Mouse (Mus musculus) erythroblast, adult 5-6 weeks (primary cell): ENCODE results near the gene Med16. TPM values are rescaled to one million over a fixed set of nuclear protein-coding genes. Genes with fewer than 3 reads are reported as not detected.

ENCODE experiments used
- ATAC-seq: replicated peaks from 2 replicates; pipeline ENCODE4 v1.8.0; 2016; ENCODE audit warnings: moderate number of reproducible peaks, mild to moderate bottlenecking, moderate TSS enrichment, inconsistent platforms; ENCODE audit not compliant: poor library complexity, low FRiP score, severe bottlenecking
- total RNA-seq, 2 experiments: library from RNA; stranded (forward) in 1 of 2; stranded (reverse) in 1 of 2; fragments of 150-400 nt in 1 of 2; fragments of 200-764, 138-1000 nt in 1 of 2; gene quantifications; 2 replicates each; pipeline versions ENCODE4 v1.2.3 to v1.2.4; 2015 to 2017; ENCODE audit warnings: low replicate concordance in 2 of 2

Gene Med16
- total RNA-seq, 2 experiments from 2014 or later, result 9.1 to 11.3 TPM

DNA sequence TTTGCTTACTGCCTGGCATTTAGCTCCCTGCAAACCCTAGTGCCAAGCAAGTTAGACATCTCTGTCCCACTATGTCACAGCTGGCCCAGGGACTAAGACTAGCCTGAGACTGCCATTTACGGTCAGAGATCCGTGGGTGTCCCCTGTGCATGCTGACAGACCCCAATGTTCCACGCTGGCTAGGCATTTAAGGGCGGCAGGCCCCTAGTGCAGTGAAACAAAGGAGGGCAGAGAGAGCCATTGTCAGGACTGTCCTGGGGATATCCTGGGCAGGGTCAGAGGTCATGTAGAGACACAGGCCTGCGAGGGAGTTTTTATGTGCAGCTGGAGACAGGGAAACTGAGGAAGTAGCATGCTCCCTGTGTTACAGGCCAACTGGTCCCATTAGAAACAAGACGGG lies 25.1 kb upstream of the Med16 start:
- ATAC-seq, result no peak

DNA sequence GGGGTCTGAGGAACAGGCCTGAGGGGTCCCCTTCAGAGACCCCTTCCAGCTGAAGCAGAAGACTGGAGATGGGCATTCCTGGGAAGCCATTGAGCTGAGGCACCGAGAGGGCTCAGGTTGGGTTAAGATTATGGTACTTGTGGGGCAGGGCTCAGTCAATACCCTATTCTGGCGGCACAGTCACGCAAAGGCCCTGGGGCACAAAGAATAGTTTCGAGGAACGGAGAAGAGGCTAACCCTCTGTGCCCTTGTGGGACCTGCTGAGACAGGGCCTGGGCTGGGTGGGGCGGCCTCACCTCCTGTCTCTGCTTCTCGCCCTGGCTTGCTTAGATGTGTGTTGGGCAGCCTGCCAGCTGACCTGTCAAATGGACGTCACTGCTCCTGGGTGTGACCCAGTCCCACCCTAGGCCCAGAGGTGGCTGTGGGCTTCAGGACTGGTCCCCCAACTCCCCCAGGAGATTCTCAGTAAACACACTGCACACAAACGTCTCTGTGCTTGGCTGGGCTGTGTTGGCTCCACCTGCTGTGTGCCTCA lies 24.5 kb upstream of the Med16 start:
- ATAC-seq, result no peak

DNA sequence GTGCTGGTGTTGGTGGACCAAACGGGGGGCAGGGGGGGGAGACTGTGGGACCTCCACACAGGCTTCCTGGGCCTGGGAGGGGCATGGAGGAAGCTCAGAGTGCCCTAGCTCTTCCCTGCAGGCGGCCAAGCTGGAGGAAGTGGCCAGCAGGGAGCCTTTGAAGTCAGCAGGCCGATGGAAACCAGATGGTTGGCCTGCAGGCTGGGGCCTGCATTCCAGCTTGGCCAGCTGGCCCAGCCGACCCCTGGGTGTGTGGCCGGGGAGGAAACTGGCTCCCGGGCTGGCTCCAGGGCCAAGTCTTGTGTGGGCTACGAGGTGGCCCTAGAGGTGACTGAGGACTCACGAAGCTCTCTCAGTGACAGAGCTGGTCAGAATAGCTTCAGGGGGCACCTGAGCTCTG lies 24.0 kb upstream of the Med16 start:
- no peak for ATAC-seq

DNA sequence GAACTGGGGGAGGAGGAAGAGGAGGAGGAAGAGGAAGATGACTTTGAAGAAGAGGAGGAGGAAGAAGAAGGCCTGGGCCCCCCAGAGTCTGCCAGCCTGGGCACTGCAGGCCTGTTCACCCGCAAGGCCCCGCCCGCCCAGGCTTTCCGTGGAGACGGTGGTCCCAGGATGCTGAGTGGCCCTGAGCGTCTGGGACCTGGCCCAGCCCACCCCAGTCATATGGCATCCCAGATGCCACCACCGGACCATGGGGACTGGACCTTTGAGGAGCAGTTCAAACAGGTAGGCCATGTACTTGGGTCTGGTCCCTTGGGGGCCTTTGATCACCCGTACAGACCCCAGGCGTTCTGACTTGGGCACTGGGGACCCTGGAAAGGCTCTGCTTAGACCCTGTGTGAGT lies 23.1 kb upstream of the Med16 start:
- ATAC-seq, result no peak

DNA sequence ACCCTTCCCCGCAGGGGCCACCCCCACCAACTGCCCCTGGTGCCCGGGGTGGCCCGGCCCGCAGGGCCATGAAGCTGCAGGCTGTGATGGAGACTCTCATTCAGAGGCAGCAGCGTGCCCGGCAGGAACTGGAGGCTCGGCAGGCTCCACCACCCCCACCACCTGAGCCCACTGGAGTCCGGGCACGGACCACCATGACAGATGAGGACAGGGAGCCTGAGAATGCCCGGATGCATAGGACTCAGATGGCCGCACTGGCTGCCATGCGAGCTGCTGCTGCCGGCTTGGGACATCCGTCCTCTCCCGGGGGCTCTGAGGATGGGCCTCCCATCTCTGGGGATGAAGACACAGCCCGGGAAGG lies 22.1 kb upstream of the Med16 start:
- no peak for ATAC-seq

DNA sequence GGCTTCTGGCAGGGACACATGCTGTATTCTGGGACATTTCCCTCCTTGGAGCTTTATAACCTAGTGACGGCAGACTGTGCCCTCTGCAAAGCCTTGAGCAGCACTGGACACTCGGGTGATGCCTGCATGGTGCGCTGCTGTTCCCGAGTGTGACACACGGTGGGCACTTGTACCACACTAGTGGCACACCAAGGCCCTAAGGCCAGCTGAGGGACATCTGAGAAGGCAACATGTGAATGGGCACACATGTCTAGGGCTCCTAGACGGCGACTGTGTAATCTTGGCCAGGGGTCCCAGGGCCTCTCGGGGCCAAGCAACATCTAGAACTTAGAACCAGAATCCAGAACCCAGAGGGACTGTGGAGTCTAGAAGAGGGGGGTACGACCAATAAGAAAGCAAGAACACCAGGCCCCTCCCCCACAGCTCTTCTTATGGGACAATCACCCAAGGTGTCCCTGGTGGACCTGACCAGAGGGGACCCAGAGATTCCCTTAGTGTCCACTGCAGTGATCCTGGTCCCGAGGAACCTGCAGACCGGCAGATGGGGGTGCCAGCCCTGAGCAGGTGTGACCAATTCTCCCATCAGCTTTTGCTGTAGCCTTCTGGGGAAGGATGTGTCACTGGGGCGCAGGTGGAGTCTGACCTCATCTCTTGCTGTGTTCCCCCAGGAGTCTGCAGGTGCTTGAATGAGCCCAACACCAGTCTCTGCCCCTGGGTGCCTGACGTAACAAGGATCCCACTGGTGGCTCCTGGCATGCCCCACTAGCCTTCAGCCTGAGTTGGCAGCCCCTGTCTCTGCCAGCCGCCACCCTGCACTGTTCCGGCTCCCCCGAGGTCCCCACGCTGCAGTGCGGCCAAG lies 21.5 kb upstream of the Med16 start:
- no peak for ATAC-seq

DNA sequence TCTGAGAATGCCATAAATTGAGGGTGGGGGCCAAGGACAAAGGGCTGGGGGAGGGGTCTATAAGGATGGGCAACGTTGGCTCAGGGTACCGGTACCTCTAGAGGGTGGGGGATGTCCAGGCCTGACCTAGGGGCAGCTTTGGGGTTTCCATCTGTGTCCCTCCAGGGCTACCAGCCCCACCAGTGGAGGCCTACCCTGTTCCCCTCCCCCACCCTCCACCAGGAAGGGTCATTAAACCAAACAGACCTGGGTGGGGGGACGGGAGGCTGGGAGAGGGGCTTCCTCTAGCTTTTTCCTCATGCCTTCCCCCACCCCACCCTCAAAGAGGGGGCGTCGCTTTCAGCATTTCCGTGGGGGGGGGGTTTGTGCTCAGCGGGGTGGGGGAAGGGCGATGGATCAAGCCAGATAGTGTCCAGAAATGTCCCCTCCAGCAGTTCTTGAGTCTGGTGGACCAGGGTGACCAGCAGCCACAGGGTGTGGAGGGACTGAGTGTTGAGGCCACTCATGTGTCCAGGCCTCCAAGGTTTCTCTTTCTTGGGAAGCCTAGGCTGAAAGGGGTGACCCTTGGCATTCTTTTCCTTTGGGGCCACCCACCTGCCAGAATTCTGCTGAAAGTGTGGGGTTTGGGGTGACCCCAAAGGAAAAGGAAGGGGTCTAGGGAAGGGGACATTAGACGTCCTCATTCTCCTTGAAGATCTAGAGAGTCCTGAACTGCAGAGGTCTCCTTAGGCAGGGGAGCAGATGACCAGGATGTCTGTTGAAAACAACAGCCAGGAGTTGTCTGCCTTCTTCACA lies 20.4 kb upstream of the Med16 start:
- ATAC-seq, result no peak

DNA sequence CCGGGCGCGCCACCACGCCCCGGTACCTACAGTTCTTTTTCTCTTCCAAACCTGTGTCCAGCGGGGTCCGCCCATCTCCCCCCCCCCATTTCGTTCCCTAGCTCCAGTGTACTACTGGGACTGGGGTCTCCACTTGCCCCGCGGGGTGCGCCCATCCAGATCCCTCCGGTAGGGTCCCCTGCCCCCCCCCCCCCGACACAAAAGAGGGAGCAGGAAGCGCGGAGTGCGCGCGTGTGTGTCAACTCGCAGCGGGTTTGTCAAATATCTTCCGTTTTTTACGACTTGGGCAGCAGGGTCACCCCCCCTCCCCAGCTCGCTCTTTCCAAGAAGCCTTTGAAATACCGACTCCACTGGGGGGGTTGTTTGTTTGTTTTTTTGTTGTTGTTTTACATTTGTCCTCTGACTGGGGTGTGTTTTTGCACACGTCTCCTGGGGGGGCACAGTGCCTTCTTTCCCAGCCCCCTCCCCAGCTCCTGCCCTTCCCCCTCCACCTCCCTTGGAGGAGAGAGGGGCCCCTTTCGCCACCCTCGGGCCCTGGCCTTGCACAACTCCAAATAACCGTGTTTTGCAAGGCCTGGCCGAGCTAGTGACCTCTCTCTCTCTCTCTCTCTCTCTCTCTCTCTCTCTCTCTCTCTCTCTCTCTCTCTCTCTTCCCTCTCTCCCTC lies 19.4 kb upstream of the Med16 start:
- ATAC-seq, result no peak

DNA sequence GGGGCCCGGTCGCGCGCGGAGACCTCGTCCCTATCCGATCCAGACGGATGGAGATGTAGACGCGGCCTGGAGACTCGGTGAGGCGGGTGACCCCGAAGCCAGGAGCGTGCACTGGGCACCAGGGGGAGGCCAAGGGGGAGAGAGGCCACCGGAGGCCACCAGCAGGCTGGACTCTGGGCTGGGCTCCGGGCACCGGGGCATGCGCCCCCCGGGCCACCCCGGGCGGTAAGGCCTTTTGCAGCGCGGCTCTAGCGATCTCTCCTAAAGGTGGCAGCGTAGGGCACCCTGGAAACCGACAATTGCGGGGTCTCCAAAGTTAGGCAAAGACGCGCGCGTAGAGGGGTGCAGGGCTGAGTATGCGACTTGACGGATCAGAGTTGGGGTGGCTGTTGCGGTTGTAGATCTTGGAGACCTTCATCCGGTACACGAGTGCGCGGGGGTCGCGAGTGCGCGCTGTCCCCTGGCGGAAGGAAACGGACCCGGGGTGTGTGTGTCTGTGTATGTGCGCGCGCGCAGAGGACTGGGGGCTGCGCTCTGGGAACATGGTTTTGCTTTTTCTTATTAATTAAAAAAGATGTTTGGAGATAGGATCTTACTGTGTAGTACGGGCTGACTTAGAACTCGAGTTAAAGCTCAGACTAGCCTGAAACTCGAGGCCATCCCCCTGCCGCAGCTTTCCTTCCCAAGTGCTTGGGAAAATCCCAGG lies 18.8 kb upstream of the Med16 start:
- no peak for ATAC-seq

DNA sequence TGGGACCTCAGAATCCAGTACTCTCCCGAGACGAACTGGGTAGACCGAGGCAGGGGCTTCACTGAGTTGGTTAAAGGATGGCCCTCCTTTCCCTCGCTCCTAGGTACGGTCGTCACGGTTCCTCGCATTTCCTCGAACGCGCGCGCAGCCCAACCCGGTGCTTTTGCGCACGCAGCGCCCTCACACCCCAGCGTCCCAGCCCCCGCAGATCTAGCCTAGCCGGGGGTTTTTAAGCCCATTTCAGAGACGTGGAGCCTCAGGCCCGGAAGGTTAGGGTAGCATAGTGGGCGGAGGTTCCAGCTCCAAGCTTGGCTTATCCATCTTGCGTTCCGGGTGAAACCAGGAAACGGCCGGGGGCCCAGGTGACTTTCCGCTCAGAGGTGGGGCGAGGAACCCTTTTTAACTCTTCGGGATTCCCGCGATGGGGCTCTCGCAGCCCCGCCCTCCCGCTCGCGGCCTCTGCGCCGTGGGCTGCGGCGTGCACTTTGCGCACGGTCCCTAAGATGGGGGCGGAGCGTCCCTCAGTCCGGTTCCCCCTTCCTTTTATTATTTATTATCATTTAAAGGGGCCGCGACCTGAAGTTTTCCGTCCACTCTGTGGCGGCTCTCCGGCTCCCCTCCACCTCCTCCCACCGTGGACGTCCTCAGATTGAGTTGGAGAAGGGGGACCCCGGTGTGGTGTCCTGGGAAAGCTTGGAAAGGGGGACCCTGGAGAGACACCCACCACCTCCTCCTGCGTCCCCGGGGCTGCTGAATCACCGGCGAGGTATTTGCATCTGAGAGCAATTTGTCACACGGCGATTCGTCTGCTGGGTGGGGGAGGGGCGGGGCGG lies 18.0 kb upstream of the Med16 start, which contains the start of gene Arid3a:
TSS of gene Arid3a (plus strand) at position 553 of the 833 bp plus-strand sequence.
- peak; percentile 53 for ATAC-seq

DNA sequence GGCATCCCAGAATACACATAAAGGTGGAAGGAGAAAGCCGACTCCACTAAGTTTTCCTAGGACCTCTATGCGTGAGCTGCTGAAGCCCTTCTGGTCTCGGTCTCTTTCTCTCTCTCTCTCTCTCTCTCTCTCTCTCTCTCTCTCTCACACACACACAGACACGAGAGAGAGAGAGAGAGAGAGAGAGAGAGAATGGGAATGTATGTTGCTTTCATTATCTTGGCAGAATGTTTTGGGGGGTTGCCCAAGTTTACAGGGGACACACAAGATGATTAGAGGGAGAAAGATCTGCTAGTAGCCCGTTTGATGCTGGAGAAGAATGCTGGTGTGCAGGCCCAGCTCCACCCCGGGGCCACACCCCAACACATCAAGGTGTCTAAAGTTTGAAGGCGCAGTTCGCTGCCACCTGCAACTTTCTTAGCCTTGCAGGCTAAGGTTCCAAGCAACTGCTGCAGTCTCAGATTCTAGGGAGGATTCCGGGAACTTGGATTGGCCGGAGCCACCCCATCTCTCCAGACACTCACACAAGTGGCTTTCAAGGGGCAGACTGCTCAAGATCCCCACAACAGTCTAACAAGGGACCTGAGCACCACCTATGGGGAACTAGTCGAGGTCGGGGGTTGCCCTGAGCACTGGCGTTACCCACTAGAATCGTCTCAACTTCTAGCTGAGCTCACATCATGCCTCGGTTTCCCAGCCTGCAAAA lies 17.2 kb upstream of the Med16 start:
- ATAC-seq, result 0 out of 2 replicates have a peak, but pooled peaks have one; percentile 42

DNA sequence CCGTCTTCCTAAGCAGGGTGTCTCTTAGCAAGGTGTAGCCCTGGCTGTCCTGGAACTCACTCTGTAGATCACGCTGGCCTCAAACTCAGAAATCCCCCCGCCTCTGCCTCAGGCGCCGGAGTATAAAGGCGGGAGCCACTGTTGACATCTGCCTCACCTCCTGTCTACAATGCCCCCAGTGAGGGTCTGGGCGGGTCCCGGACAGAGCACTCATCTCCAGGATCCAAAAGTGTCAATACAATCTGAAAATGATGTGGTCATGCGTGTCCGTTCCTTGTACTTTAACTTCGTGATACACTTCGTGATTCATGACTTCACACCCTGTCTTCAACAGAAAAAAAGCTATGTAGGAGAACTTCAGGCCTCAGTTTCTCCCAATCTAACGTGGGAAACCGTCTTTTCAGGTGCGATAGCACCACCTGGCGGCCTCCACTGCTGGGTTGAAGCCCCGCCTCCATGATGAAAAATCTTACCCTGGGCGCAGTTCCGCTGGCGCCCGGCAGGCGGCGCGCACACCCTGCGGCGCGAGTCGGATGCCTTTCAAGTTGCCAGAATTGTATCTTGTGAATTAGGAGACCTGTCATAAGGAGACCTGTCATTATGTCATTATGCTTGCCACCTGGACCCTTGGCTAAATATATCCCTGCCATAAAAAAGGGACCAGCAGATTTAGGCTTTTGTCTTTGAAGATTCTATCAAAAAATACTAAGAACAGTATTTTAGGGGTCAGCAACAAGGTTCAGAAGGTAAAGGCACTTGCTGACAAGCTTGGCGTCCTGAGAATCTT lies 16.5 kb upstream of the Med16 start:
- peak; percentile 77 for ATAC-seq

DNA sequence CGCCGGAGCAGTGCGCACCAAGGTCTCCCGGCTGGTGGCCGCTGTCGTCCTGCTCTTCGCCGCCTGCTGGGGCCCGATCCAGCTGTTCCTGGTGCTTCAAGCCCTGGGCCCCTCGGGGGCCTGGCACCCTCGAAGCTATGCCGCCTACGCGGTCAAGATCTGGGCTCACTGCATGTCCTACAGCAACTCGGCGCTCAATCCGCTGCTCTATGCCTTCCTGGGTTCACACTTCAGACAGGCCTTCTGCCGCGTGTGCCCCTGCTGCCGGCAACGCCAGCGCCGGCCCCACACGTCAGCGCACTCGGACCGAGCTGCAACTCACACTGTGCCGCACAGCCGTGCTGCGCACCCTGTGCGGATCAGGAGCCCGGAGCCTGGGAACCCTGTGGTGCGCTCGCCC lies 12.8 kb upstream of the Med16 start:
- ATAC-seq, result no peak

DNA sequence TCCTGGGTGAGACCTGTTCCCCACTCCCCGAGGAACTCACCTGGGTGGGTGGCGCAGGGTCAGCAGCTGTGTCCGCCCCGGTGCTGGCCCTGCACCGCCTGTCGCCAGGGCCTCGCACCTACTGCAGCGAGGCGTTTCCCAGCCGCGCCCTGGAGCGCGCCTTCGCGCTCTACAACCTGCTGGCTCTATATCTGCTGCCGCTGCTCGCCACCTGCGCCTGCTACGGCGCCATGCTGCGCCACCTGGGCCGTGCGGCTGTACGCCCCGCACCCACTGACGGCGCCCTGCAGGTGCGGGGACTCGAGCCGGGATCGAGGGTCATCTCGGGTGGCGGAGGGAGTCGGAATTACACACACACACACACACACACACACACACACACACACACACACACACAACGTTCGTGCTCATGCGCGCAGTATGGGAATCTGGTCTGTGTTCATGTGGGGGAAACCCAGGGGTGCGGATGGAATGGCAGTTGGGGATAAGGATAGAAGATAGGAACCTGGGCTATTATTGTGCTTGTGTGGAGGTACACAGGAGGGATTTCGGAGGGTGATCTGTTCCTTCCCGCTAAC lies 12.3 kb upstream of the Med16 start, which contains the start of gene R3hdm4:
TSS of gene R3hdm4 (minus strand) at position 251 of the 578 bp plus-strand sequence.
- ATAC-seq, result no peak

DNA sequence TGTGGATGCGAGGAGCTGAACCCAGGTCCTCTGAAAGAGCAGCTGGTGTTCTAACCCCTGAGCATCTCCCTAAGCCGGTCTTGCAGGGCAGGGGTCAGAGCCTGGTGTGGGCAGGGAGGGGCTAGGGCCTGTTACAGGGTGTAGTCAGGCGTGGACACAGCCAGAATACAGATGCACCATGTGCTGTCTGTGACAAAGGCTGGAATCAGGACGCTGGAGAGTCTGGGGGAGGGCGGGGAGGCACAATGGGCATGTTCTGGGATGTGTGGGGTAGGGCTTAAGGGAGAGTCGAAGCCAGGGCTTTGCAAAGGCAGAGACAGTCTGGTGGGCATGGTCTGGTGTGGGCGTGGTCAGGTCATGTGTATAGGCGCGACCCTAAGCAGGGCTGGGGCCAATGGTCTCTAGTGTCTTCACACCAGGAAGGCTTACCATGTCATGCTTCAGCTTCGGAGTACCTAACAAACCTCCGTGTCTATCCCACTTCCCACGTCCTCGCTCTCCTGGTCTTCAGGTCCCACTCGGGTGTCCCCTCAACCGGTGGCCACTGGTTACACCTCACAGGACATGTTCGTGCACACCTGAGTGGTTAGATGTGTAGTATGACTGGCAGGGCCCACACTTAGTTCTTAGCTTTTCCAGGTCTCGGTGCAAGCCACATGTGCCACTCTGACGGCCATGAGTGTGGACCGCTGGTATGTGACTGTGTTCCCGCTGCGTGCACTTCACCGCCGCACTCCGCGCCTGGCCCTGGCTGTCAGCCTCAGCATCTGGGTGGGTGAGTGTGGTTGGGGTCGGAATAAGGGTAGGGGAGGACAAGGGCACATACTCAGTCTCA lies 11.6 kb upstream of the Med16 start:
- ATAC-seq, result no peak

DNA sequence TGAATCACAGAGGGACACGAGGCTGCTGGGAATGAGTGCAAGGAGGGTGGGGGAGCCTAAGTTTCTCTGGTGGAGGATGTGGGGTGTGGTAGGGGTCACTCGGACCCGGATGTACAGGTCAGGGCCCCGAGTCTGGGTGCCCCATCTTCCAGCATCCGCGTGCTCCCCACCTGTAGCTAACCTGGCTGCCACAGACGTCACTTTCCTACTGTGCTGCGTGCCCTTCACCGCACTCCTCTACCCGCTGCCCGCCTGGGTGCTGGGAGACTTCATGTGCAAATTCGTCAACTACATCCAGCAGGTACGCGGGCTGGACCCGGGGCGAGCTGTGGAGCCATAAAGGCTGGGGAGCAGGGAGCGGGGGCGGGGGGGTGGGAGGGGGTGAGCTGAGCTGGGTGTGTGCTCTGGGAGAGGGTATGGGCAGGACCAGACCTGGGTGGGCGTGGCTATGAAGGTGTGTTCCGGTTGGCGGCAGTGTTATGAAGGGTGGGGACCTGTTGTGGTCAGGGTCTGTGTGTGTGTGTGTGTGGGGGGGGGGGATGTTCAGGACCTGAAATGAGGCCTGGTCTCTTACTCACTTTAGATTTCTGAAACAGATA lies 10.6 kb upstream of the Med16 start:
- no peak for ATAC-seq
